In genomic region chr16:71108979-71109378, GRCm38 (mm10) we compare ENCODE assay signal across 18 mouse cellular contexts.
DNase-seq lines count a peak whose midpoint lies in the region; ATAC-seq and TF ChIP-seq lines count a peak whose summit lies in the region.
"Had no signal": no experiment of that assay in that cellular context is flagged by ENCODE, and none has a peak within 500 bp of the region (broad histone marks: within the 10 kb centered on the region; RNA-seq: fewer than 3 reads in every experiment).

No protein-coding gene starts in this region.

- H3K4me1 ChIP-seq in forebrain, embryonic 14.5 days (ENCODE audit: control insufficient read depth, insufficient read depth, low read length) = no peaks in the 10 kb centered on the region
- no peaks in the 10 kb centered on the region for H3K4me1 ChIP-seq in forebrain, embryonic 12.5 days
- H3K4me1 ChIP-seq in kidney, embryonic 14.5 days (ENCODE audit: control insufficient read depth, insufficient read depth, low read length) = no peaks in the 10 kb centered on the region
- H3K4me1 ChIP-seq: embryonic facial prominence, embryonic 13.5 days; forebrain, embryonic 15.5 days had no signal

- ATAC-seq in forebrain, embryonic 14.5 days = no peak
- no peak for ATAC-seq in forebrain, embryonic 12.5 days (ENCODE audit: low FRiP score)
- ATAC-seq in frontal cortex, adult (ENCODE audit: low TSS enrichment) = peak; percentile 89
- no peak for ATAC-seq in kidney, embryonic 14.5 days (ENCODE audit: low FRiP score, low TSS enrichment)
- ATAC-seq: forebrain, embryonic 15.5 days had no signal

- no peaks in the 10 kb centered on the region for H3K27me3 ChIP-seq in forebrain, embryonic 14.5 days (replicated peaks; ENCODE audit: control insufficient read depth, insufficient read depth, low read length)
- H3K27me3 ChIP-seq in forebrain, embryonic 12.5 days = no peaks in the 10 kb centered on the region
- H3K27me3 ChIP-seq in kidney, embryonic 14.5 days (ENCODE audit: control insufficient read depth, insufficient read depth, low read length) = no peaks in the 10 kb centered on the region
- H3K27me3 ChIP-seq: embryonic facial prominence, embryonic 13.5 days; forebrain, embryonic 15.5 days had no signal

- no peak for TF ChIP-seq POLR2A in brain, embryonic 14.5 days (IDR thresholded peaks at IDR 0.05; ENCODE audit: borderline replicate concordance, extremely low read depth, insufficient read depth, insufficient read length, poor library complexity, severe bottlenecking)

- no peak overlapping the region for H3K9ac ChIP-seq in forebrain, embryonic 14.5 days (ENCODE audit: low read length)
- H3K9ac ChIP-seq in forebrain, embryonic 12.5 days = no peak overlapping the region
- no peak overlapping the region for H3K9ac ChIP-seq in kidney, embryonic 14.5 days (ENCODE audit: low read depth, low read length)
- H3K9ac ChIP-seq: embryonic facial prominence, embryonic 13.5 days; forebrain, embryonic 15.5 days had no signal

- H3K27ac ChIP-seq in forebrain, embryonic 14.5 days (ENCODE audit: low read depth, low read length) = no peak overlapping the region
- H3K27ac ChIP-seq in forebrain, embryonic 12.5 days = no peak overlapping the region
- H3K27ac ChIP-seq in kidney, embryonic 14.5 days (ENCODE audit: low read depth, low read length) = no peak overlapping the region
- H3K27ac ChIP-seq: embryonic facial prominence, embryonic 13.5 days; forebrain, embryonic 15.5 days had no signal

- no peaks in the 10 kb centered on the region for H3K36me3 ChIP-seq in forebrain, embryonic 14.5 days (ENCODE audit: control insufficient read depth, insufficient read depth, low read length)
- no peaks in the 10 kb centered on the region for H3K36me3 ChIP-seq in forebrain, embryonic 12.5 days (replicated peaks)
- H3K36me3 ChIP-seq in kidney, embryonic 14.5 days (ENCODE audit: control insufficient read depth, insufficient read depth, low read length) = no peaks in the 10 kb centered on the region
- H3K36me3 ChIP-seq: embryonic facial prominence, embryonic 13.5 days; forebrain, embryonic 15.5 days had no signal

- DNase-seq in forebrain, embryonic 14.5 days (ENCODE audit: low spot score) = peak; percentile 35
- DNase-seq in frontal cortex, postnatal 25 days (ENCODE audit: low spot score in 2 of 2) = no peak
- DNase-seq in brain, embryonic 14.5 days (ENCODE audit: low read depth) = peak; percentile 16
- peak; percentile 49 for DNase-seq in telencephalon, adult 2 months (ENCODE audit: low read depth, low spot score)
- DNase-seq in right cerebral cortex, adult 18-20 months = no peak
- DNase-seq: adrenal gland, adult 2 months; adrenal gland, postnatal 10 days; adrenal gland, postnatal 25 days; cerebellum, adult 11-12 months; cerebellum, adult 2 months; cerebellum, adult 9-10 months; cerebellum, postnatal 10 days; cerebellum, postnatal 25 days had no signal

- WGBS in forebrain, embryonic 14.5 days = 92% methylated on average over 1 of the region's 1 CpGs
- 83% methylated on average over 1 of the region's 1 CpGs for WGBS in forebrain, embryonic 12.5 days
- 91% methylated on average over 1 of the region's 1 CpGs for WGBS in kidney, embryonic 14.5 days

- H3K9me3 ChIP-seq in forebrain, embryonic 14.5 days (replicated peaks; ENCODE audit: control insufficient read depth, low read length) = no peaks in the 10 kb centered on the region
- no peaks in the 10 kb centered on the region for H3K9me3 ChIP-seq in forebrain, embryonic 12.5 days
- no peaks in the 10 kb centered on the region for H3K9me3 ChIP-seq in kidney, embryonic 14.5 days (ENCODE audit: control insufficient read depth, low read length)
- H3K9me3 ChIP-seq: embryonic facial prominence, embryonic 13.5 days; forebrain, embryonic 15.5 days had no signal

- TF ChIP-seq CTCF in brain, embryonic 14.5 days (IDR thresholded peaks at IDR 0.05; ENCODE audit: borderline replicate concordance, extremely low read depth, insufficient read depth, insufficient read length) = no peak

- H3K4me3 ChIP-seq in forebrain, embryonic 14.5 days (ENCODE audit: low read depth, low read length) = no peak overlapping the region
- no peak overlapping the region for H3K4me3 ChIP-seq in forebrain, embryonic 12.5 days (replicated peaks)
- H3K4me3 ChIP-seq in kidney, embryonic 14.5 days (ENCODE audit: low read length) = no peak overlapping the region
- H3K4me3 ChIP-seq: embryonic facial prominence, embryonic 13.5 days; forebrain, embryonic 15.5 days had no signal

- H3K4me2 ChIP-seq in forebrain, embryonic 14.5 days (ENCODE audit: low read length) = no peak overlapping the region
- H3K4me2 ChIP-seq in forebrain, embryonic 12.5 days = no peak overlapping the region
- no peak overlapping the region for H3K4me2 ChIP-seq in kidney, embryonic 14.5 days (replicated peaks; ENCODE audit: low read depth, low read length)
- H3K4me2 ChIP-seq: embryonic facial prominence, embryonic 13.5 days; forebrain, embryonic 15.5 days had no signal

Comparison
In these comparisons a context has a peak if more than half of its experiments do, and no peak if none do; other contexts are left out.
1. DNase-seq: peak in forebrain, embryonic 14.5 days (single experiment), brain, embryonic 14.5 days (single experiment) and telencephalon, adult 2 months (single experiment); none in frontal cortex, postnatal 25 days (0 of 2) and right cerebral cortex, adult 18-20 months (single experiment).